Comparison of ENCODE assay signal across 8 mouse cellular contexts in the genomic region with DNA sequence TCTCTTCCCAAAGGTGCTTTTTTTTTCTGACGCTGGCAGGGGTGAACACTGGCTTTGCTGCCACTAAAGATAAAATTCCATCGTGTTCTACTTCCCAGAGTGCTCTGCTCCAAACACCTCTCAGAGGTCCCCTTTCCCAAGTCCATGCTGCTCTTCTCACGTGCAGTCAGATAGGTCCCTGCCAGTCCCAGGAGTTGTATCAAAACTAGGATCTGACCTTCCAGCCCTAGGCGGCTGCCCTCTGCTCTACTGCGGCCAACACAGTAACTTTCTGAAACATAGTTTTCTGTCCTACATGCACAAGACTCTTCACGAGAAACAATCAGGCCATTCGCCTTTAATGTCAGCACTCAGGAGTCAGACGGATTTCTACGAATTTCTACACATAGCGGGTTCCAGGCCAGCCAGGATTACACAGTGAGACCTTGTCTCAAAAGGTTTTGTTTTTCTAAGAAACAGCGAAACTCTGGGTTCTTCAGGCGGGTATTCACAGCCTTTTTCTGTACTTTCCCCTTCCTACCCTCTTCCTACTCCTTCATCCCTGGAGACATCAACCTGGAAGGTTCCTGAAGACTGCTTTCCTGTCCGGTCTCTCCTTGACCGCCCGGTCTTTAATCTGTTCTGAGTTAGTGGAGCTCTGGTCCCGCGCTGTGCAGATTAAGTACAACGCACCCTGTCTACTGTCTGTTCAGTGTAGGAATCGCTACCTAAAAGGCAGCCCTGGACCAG. TPM values are rescaled to one million over a fixed set of nuclear protein-coding genes. Genes with fewer than 3 reads are reported as not detected.
DNase-seq lines count a peak whose midpoint lies in the region; ATAC-seq and TF ChIP-seq lines count a peak whose summit lies in the region.

No protein-coding gene starts in this region.

- peaks cover 29% of the 10 kb centered on the region for H3K4me1 ChIP-seq in heart, embryonic 10.5 days
- peaks cover 70% of the 10 kb centered on the region for H3K4me1 ChIP-seq in G1E (ENCODE audit: insufficient read depth, low read depth, low read length)
- H3K4me1 ChIP-seq in heart, embryonic 12.5 days (replicated peaks): peaks cover 17% of the 10 kb centered on the region
- H3K4me1 ChIP-seq in liver, embryonic 11.5 days (replicated peaks; ENCODE audit: control insufficient read depth, insufficient read depth, low read length): peaks cover 36% of the 10 kb centered on the region

- no peaks in the 10 kb centered on the region for H3K27me3 ChIP-seq in heart, embryonic 10.5 days (ENCODE audit: insufficient read depth, poor library complexity, severe bottlenecking)
- H3K27me3 ChIP-seq in G1E (ENCODE audit: insufficient read depth, low read length): no peaks in the 10 kb centered on the region
- no peaks in the 10 kb centered on the region for H3K27me3 ChIP-seq in heart, embryonic 12.5 days (replicated peaks)
- H3K27me3 ChIP-seq in liver, embryonic 11.5 days (replicated peaks; ENCODE audit: control insufficient read depth, insufficient read depth, low read length): no peaks in the 10 kb centered on the region

- no peaks in the 10 kb centered on the region for H3K36me3 ChIP-seq in heart, embryonic 10.5 days
- H3K36me3 ChIP-seq in G1E (replicated peaks): no peaks in the 10 kb centered on the region
- no peaks in the 10 kb centered on the region for H3K36me3 ChIP-seq in heart, embryonic 12.5 days
- H3K36me3 ChIP-seq in liver, embryonic 11.5 days (ENCODE audit: control insufficient read depth, insufficient read depth, low read length): no peaks in the 10 kb centered on the region

- no peak for ATAC-seq in G1E (ENCODE audit: extremely low read depth, insufficient number of reproducible peaks, low FRiP score, poor library complexity, severe bottlenecking)
- ATAC-seq in heart, embryonic 12.5 days (ENCODE audit: insufficient number of reproducible peaks, low FRiP score): peak; percentile 65
- peak; percentile 10; the same call in 1 of the 2 replicates for ATAC-seq in liver, embryonic 11.5 days (replicated peaks; ENCODE audit: low FRiP score)

- 18% methylated on average over 19 of the region's 19 CpGs for WGBS in heart, embryonic 10.5 days
- WGBS in heart, embryonic 12.5 days: 13% methylated on average over 19 of the region's 19 CpGs
- 26% methylated on average over 19 of the region's 19 CpGs for WGBS in liver, embryonic 11.5 days

- intact Hi-C loops in heart, postnatal 25 days (cut with DNase I): loop anchor here (2.0 kb wide), 1 partner anchor 21 kb away; no protein-coding TSS in a partner anchor

- no peaks in the 10 kb centered on the region for H3K9me3 ChIP-seq in heart, embryonic 10.5 days
- H3K9me3 ChIP-seq in G1E (replicated peaks): no peaks in the 10 kb centered on the region
- H3K9me3 ChIP-seq in heart, embryonic 12.5 days (replicated peaks): no peaks in the 10 kb centered on the region
- H3K9me3 ChIP-seq in liver, embryonic 11.5 days (ENCODE audit: control insufficient read depth, low read length): no peaks in the 10 kb centered on the region

- H3K4me2 ChIP-seq in heart, embryonic 12.5 days: peak overlapping the region; percentile 85
- H3K4me2 ChIP-seq in liver, embryonic 11.5 days: peak overlapping the region; percentile 84

- TF ChIP-seq CTCF in G1E (IDR thresholded peaks at IDR 0.05; ENCODE audit: low read depth, low read length): no peak

- DNase-seq in heart, embryonic 10.5 days (ENCODE audit: low spot score): no peak
- DNase-seq in heart, postnatal 25 days (ENCODE audit: low spot score): no peak
- no peak for DNase-seq in G1E (ENCODE audit: low spot score)
- no peak for DNase-seq in liver, embryonic 11.5 days (ENCODE audit: low spot score)
- no peak for DNase-seq in ovary, adult 18-20 months (ENCODE audit: low spot score)
- DNase-seq in layer of hippocampus, adult 11-12 months (ENCODE audit: low spot score): no peak
- DNase-seq in layer of hippocampus, adult 18-20 months (ENCODE audit: low spot score in 2 of 2): no peak

- H3K4me3 ChIP-seq in heart, embryonic 10.5 days: peak overlapping the region; percentile 71
- H3K4me3 ChIP-seq in G1E (ENCODE audit: low read depth, low read length): peak overlapping the region; percentile 71
- peak overlapping the region; percentile 60 for H3K4me3 ChIP-seq in heart, embryonic 12.5 days
- peak overlapping the region; percentile 56 for H3K4me3 ChIP-seq in liver, embryonic 11.5 days (ENCODE audit: low read depth, low read length)

- H3K27ac ChIP-seq in heart, embryonic 10.5 days: peak overlapping the region; percentile 92
- H3K27ac ChIP-seq in heart, embryonic 12.5 days (ENCODE audit: poor library complexity, severe bottlenecking): peak overlapping the region; percentile 84
- peak overlapping the region; percentile 84 for H3K27ac ChIP-seq in liver, embryonic 11.5 days (ENCODE audit: low read depth, low read length)

- H3K9ac ChIP-seq in heart, embryonic 12.5 days: peak overlapping the region; percentile 72
- H3K9ac ChIP-seq in liver, embryonic 11.5 days (ENCODE audit: low read depth, low read length): peak overlapping the region; percentile 71

RNA-seq across cellular contexts. Expression of gene Scd1, which starts 19.8 kb away (rescaled TPM):
- polyA plus RNA-seq in heart, embryonic 10.5 days (2016; fragmentation: Nextera tagmentation; extraction: Ambion mirVana): 2.5 and 5.5 TPM in 2 replicates
- 10 to 100 TPM; 34.1 to 67.0 TPM for total RNA-seq in heart, postnatal 25 days (2021)
- 0.38 and 0.63 TPM in 2 replicates for total RNA-seq in G1E (2014; fragmentation: Nextera tagmentation)
- total RNA-seq in G1E (2017): 5.6 and 6.4 TPM in 2 replicates
- polyA plus RNA-seq in G1E (2012): 6.6 TPM in 2 replicates
- polyA plus RNA-seq in heart, embryonic 12.5 days (2016; fragmentation: Nextera tagmentation; extraction: Ambion mirVana): 1.1 and 1.2 TPM in 2 replicates
- polyA plus RNA-seq in liver, embryonic 11.5 days (2014; fragmentation: Nextera tagmentation; extraction: Ambion mirVana): 11.0 and 12.0 TPM in 2 replicates
- 100 to 1,000 TPM; 150 to 156 TPM for total RNA-seq in layer of hippocampus, adult 18-20 months (2021)

RNA-seq across cellular contexts. Expression of gene Scd4, which starts 55.0 kb away (rescaled TPM):
- polyA plus RNA-seq in heart, embryonic 10.5 days (2016; fragmentation: Nextera tagmentation; extraction: Ambion mirVana): 0.06 and 0.16 TPM in 2 replicates
- total RNA-seq in heart, postnatal 25 days (2021): 1 to 10 TPM; 6.5 to 9.2 TPM
- 0.23 TPM in 1 of 2 replicates, not detected in the other for total RNA-seq in G1E (2014; fragmentation: Nextera tagmentation)
- total RNA-seq in G1E (2017): 0.44 and 0.76 TPM in 2 replicates
- 0.10 and 0.13 TPM in 2 replicates for polyA plus RNA-seq in G1E (2012)
- 0.29 and 0.42 TPM in 2 replicates for polyA plus RNA-seq in heart, embryonic 12.5 days (2016; fragmentation: Nextera tagmentation; extraction: Ambion mirVana)
- polyA plus RNA-seq in liver, embryonic 11.5 days (2014; fragmentation: Nextera tagmentation; extraction: Ambion mirVana): 0.06 and 0.16 TPM in 2 replicates
- 1 to 10 TPM; 2.2 to 2.4 TPM for total RNA-seq in layer of hippocampus, adult 18-20 months (2021)
